Mouse (Mus musculus) subcutaneous adipose tissue, adult 2 months (tissue): ENCODE measurements around the gene Thap3. TPM values are rescaled to one million over a fixed set of nuclear protein-coding genes. Genes with fewer than 3 reads are reported as not detected.

Experiments
- polyA plus RNA-seq: library from polyadenylated mRNA; depleted of rRNA; stranded (reverse); fragments of >200 nt; gene quantifications from 2 replicates; pipeline ENCODE4 v1.2.3, GENCODE M21; 2012; ENCODE audit warnings: low replicate concordance; rRNA removed

The Thap3 gene
- polyA plus RNA-seq = 46.6 and 79.4 TPM in 2 replicates

DNA sequence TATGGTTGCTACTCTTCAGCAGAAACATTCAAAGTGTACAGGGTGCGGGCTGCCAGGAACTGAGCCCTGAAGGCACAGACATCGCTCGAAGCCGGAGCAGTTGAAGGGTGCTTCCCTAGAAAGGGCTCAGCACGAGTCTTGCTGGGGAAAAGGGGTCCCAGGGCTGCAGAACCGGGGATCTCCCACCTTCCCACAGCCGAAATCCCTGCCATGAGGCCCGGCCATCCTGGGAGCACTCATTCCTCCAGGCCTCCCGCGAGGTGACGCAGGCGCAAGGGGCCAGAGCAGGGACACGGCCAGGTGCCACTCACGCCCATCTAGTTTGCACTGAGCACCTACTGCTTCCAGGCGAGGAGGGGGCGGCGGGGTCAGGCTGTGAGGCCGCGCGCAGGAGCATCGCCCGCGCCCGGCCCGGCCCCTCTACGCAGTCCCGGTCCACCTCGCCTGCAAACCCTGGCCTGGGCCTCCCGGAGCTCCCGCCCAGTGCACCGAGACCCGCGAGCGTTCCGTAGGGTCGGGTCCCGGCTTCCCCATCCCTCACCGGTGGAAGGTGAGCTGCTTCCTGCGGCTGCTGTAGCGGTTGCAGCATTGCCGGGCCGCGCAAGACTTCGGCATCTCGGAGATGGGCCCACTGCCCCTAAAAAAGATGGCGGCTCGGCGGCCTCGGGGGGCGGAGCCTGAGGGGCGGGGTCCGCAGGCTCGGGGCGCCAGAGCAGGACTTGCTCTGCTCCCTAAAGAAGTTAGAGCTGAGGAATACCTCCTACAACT lies at the start of gene Thap3:
Thap3 (minus strand) TSS at position 656 of the 768 bp plus-strand sequence.

DNA sequence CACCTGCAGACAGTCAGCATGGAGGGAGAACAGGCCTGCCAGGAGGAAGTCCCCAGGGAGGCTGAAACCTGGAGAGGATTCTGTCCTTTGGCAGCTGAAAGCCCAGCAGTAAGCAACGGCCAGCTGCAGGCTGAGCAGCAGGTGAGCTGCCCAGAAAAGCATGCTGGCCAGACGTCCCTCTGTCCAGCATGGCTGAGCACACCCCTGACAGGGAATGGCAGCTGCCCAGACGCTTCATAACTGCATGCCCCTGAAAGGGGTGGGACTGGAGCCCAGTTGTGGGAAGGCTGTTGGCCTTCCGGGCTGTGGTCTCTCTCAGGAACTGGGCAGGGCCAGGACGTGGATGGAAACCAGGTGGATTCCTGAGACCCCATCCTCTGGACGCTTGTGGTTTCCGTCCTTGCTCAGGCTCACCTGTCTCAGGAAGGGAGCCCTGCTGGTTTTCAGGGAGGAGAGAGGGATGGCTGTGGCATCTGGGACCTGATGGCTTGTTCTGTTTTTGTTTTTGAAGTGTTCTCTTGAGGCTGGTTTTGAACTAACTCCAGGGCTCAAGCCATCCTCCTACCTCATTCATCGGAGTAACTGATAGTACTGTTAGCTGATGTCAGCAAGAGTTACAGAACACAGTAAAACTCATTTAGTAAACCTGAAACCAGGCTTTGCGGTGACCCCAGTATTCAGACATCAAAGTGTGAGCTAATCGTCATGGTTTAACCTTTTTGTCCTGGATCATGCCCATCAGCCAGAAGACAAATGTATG lies 49.6 kb upstream of the Thap3 start, which contains the start of gene Tas1r1:
Tas1r1 (minus strand) TSS at position 344 of the 760 bp plus-strand sequence.

DNA sequence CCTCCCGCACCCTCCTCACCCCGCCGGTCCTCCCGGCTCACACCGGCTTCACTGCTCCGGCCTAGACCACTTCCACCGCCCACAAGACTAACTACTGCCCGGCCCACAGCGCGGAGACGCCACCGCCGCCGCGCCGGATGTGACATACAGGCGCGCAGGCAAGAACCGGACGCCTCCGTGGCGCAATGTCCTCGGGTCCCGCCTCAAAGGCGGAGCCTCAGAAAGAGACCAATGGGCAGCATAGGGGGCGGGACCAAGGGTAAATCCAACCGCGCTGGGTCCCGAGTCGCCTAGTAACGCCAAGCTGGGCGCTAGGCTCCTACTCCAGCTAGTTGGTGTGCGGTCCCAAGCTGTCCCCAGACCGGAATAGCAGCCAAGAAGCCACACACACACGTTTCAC lies 38.7 kb upstream of the Thap3 start, which contains the start of gene Zbtb48:
Zbtb48 (minus strand) TSS at position 148 of the 400 bp plus-strand sequence.

DNA sequence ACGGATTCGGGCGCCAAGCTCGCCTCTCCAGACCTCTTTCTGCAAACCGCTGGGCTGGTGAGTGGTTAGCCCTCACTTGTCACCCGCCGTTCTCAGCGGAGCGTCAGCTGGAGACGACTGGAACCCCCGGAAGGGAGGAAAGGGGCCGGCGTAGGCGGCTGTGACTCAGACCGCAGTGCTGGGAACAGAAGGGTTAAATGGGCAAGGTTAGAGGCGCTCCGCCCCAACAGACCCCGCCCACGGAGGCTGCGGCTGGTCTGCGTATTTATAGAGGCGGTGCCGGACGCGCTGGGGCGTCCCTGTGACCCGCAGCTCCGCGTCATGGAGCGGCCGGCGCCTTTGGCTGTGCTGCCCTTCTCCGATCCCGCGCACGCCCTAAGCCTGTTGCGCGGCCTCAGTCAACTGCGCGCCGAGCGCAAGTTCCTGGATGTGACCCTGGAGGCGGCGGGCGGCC lies 19.9 kb upstream of the Thap3 start, which contains the start of gene Klhl21:
Klhl21 (plus strand) TSS at position 182 of the 454 bp plus-strand sequence.

DNA sequence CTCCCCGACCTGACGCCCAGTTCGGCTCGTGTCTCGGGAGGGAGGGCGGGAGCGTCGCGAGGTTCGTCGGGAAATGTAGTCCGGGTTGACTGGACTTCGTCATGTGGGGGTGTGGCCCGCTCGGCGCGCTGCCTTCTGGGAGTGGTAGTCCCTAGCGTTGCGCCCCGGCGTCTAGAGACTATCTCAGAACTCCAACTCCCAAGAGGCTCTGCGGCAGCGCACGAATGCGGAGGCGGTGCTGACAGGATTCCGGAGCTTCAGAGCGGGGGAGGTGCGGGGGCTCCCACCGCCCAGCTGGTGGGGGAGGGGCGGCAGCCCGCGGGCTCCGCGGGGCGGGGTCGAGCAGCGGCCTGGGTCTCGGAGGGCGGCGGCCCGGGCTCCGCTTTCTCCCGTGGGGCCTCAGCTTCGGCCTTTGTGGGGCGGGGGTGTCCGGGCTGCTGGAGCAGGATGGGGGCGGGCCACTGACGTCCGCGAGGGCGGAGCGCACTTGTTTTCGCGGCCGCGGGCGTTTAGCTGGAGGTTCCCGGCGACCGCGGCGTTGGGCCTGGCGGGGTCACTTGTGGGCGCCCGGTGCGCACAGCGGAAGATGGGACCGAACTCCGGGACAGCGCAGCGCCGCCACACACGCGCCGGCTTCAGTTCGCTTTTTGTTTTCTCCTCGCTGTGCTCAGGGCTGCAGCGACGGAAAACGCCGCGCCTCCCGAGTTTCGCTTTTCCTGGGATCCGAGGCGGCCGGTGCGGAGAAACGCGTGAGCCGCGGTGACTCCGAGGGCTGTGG lies 7.6 kb upstream of the Thap3 start, which contains the start of gene Phf13:
Phf13 (minus strand) TSS at position 86 of the 778 bp plus-strand sequence.

DNA sequence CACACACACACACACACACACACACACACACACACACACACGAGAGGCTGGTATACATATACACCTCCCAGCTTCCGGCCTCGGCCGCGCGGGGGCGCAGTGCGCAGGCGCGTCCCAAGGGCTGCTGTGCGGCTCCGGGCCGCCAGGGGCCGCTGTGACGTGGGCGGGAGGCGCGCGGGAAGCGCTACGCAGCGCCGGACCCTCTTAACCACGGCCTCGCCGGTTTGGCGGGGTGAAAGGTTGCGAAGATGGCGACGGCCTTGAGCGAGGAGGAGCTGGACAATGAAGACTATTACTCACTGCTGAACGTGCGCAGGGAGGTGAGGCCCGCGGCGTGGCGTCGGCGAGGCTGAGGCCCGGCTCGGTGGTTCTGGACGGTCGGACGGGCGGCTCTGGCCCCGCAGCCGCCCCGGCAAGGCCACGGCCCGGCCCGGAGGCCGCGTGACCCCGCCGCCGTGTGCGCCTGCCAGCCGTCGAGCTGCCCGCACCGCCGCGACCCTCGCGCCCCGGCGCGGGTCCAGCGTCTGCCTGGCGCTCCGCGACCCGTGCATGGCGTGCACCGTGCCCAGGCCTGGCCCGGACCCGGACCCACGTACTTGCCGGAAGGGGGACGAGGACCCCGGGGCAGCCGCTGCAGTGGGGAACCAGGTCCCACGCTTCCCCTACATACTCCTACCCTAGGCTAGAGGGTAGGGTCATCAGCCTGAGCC lies 55.1 kb downstream of the Thap3 start, which contains the start of gene Dnajc11:
Dnajc11 (plus strand) TSS at position 187 of the 710 bp plus-strand sequence.

Other genes with a start within 250 kb of the Thap3 start
- gene Camta1, start 127.1 kb downstream of the Thap3 start, polyA plus RNA-seq = 8.3 and 9.9 TPM in 2 replicates
- gene Dnajc11, start 55.3 kb downstream of the Thap3 start, polyA plus RNA-seq = 65.3 and 78.6 TPM in 2 replicates
- gene Phf13, start 7.3 kb upstream of the Thap3 start, polyA plus RNA-seq = 8.9 and 14.1 TPM in 2 replicates
- 17.3 and 29.5 TPM in 2 replicates for gene Klhl21, start 19.8 kb upstream of the Thap3 start, polyA plus RNA-seq
- 9.9 and 17.5 TPM in 2 replicates for gene Zbtb48, start 38.7 kb upstream of the Thap3 start, polyA plus RNA-seq
- gene Tas1r1, start 49.6 kb upstream of the Thap3 start, polyA plus RNA-seq = 0.03 and 0.13 TPM in 2 replicates
- 10.8 and 30.9 TPM in 2 replicates for gene Nol9, start 50.3 kb upstream of the Thap3 start, polyA plus RNA-seq
- 33.9 and 54.3 TPM in 2 replicates for gene Plekhg5, start 83.5 kb upstream of the Thap3 start, polyA plus RNA-seq
- 7.3 and 12.8 TPM in 2 replicates for gene Tnfrsf25, start 126.9 kb upstream of the Thap3 start, polyA plus RNA-seq
- 1.2 and 4.9 TPM in 2 replicates for gene Espn, start 163.4 kb upstream of the Thap3 start, polyA plus RNA-seq
- gene Hes2, start 169.9 kb upstream of the Thap3 start, polyA plus RNA-seq = 0.14 TPM in 1 of 2 replicates, not detected in the other
- gene Acot7, start 189.1 kb upstream of the Thap3 start, polyA plus RNA-seq = 32.2 and 38.4 TPM in 2 replicates